Mouse (Mus musculus) spleen, adult 2 months (tissue): ENCODE data around the gene Dlst. TPM values are rescaled to one million over a fixed set of nuclear protein-coding genes. Genes with fewer than 3 reads are reported as not detected.

ENCODE experiments used
- DNase-seq, 2 experiments: peaks; one replicate each; pipeline versions ENCODE4 v3.0.0 to v3.0.0-alpha.2; 2012 to 2021; ENCODE audit warnings: low spot score in 2 of 2, low read depth in 1 of 2
- H3K27ac ChIP-seq: fragments of 200-500 bp; 2 replicates; pipeline ENCODE4 v1.5.1; 2012; ENCODE audit warnings: low read length, inconsistent platforms; ENCODE audit not compliant: insufficient read depth
- H3K27me3 ChIP-seq: fragments of 200-500 bp; 2 replicates; pipeline ENCODE4 v1.6.1; 2012; ENCODE audit warnings: mild to moderate bottlenecking, moderate library complexity, low read length, inconsistent platforms; ENCODE audit not compliant: control insufficient read depth, insufficient read depth
- H3K36me3 ChIP-seq: fragments of 200-500 bp; 2 replicates; pipeline ENCODE4 v1.6.1; 2012; ENCODE audit warnings: mild to moderate bottlenecking, low read length, inconsistent platforms; ENCODE audit not compliant: control insufficient read depth, insufficient read depth
- H3K4me1 ChIP-seq: fragments of 200-500 bp; 2 replicates; pipeline ENCODE4 v1.6.1; 2011; ENCODE audit warnings: inconsistent platforms; ENCODE audit not compliant: control insufficient read depth, insufficient read depth, insufficient read length
- H3K4me3 ChIP-seq: fragments of 200-500 bp; 2 replicates; pipeline ENCODE4 v1.5.1; 2011; ENCODE audit warnings: mild to moderate bottlenecking, inconsistent platforms; ENCODE audit not compliant: insufficient read depth, insufficient read length; ENCODE audit errors: extremely low read depth
- CTCF ChIP-seq: fragments of 200-500 bp; IDR thresholded peaks from 2 replicates; pipeline ENCODE4 v1.5.1; 2011; ENCODE audit warnings: mild to moderate bottlenecking, inconsistent platforms; ENCODE audit not compliant: insufficient read depth, insufficient read length, insufficient replicate concordance; ENCODE audit errors: extremely low read depth
- POLR2A ChIP-seq: fragments of 200-500 bp; IDR thresholded peaks from 2 replicates; pipeline ENCODE4 v1.6.1; 2011; ENCODE audit warnings: low read depth, low read length, inconsistent platforms
- WGBS: fragments of 180-500 bp; shearing (Covaris S2); methylation state at CpG from one replicate; pipeline ENCODE4 v1.1.7; 2018; 5-methylcytosine and 5-hydroxymethylcytosine counted together
- polyA plus RNA-seq: library from polyadenylated mRNA; depleted of rRNA; stranded (reverse); fragments of >200 nt; gene quantifications from 2 replicates; pipeline ENCODE4 v1.2.3, GENCODE M21; 2012; rRNA removed

Gene Dlst
- polyA plus RNA-seq, 1 experiment: 49.5 TPM

GRCm38 (mm10) chr12:85184118-85184517 lies 73.5 kb downstream of the Dlst start:
- H3K36me3 ChIP-seq: no peaks in the 10 kb centered on the region
- peaks cover 7% of the 10 kb centered on the region; the same call in 1 of the 2 replicates for H3K4me1 ChIP-seq
- no peak for DNase-seq
- 71% methylated on average over 5 of the region's 5 CpGs for WGBS
- no peaks in the 10 kb centered on the region for H3K27me3 ChIP-seq
- H3K4me3 ChIP-seq: no peak overlapping the region
- TF ChIP-seq POLR2A (no peak), CTCF (no peak)
- no peak overlapping the region for H3K27ac ChIP-seq

Other genes with a start within 250 kb of the Dlst start
- gene Ltbp2, start 234.3 kb upstream of the Dlst start, polyA plus RNA-seq: 20.1 and 25.4 TPM in 2 replicates
- 20.9 and 22.7 TPM in 2 replicates for gene Fcf1, start 139.9 kb upstream of the Dlst start, polyA plus RNA-seq
- 24.6 and 28.4 TPM in 2 replicates for gene Arel1, start 139.9 kb upstream of the Dlst start, polyA plus RNA-seq
- 14.2 and 15.5 TPM in 2 replicates for gene Ylpm1, start 114.5 kb upstream of the Dlst start, polyA plus RNA-seq
- 1.8 and 2.6 TPM in 2 replicates for gene Prox2, start 74 bp upstream of the Dlst start, polyA plus RNA-seq
- 0.53 and 0.63 TPM in 2 replicates for gene Rps6kl1, start 40.4 kb downstream of the Dlst start, polyA plus RNA-seq
- gene Pgf, start 67.0 kb downstream of the Dlst start, polyA plus RNA-seq: 0.46 and 0.84 TPM in 2 replicates
- gene Eif2b2, start 108.6 kb downstream of the Dlst start, polyA plus RNA-seq: 90.6 and 110 TPM in 2 replicates
- gene Mlh3, start 159.8 kb downstream of the Dlst start, polyA plus RNA-seq: 2.7 and 2.9 TPM in 2 replicates
- gene Acyp1, start 177.6 kb downstream of the Dlst start, polyA plus RNA-seq: 3.4 and 3.9 TPM in 2 replicates
- gene Zc2hc1c, start 177.8 kb downstream of the Dlst start, polyA plus RNA-seq: 0.28 and 0.33 TPM in 2 replicates
- 18.7 and 20.2 TPM in 2 replicates for gene Nek9, start 228.5 kb downstream of the Dlst start, polyA plus RNA-seq